Comparison of ENCODE assay signal across 33 mouse cellular contexts in the genomic region with DNA sequence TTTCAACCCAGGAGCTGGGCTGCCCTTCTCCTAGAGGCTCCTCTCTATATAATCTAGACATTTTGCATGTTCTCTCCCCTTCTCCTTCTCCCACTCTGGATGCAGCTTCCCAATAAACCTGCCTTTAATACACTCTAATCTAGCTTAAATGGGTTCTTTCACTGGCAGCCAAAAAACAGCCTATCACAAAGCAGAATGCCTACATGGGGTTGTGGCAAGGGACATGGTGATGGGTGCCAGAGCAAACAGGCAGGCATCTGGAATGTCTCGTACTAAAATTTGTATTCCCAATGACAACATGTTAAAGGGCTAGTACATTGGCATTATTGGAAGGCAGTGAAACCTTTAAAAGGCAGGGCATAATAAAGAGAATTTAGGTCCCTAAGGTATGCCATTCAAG.
"Had no signal": no experiment of that assay in that cellular context is flagged by ENCODE, and none has a peak within 500 bp of the region (broad histone marks: within the 10 kb centered on the region; RNA-seq: fewer than 3 reads in every experiment).

No protein-coding gene starts in this region.

- ATAC-seq: hindbrain, embryonic 16.5 days; hindbrain, postnatal 0 days; inflammation-experienced regulatory T-cells, adult 6 months; intestine, embryonic 15.5 days; intestine, embryonic 16.5 days; intestine, postnatal 0 days had no signal

- H3K4me1 ChIP-seq: heart, embryonic 10.5 days; hindbrain, embryonic 10.5 days; hindbrain, embryonic 12.5 days; hindbrain, embryonic 13.5 days; hindbrain, embryonic 15.5 days; intestine, embryonic 15.5 days; kidney, embryonic 15.5 days had no signal

- DNase-seq: heart, postnatal 36 days; heart, postnatal 4 days; kidney, adult 11 months; kidney, adult 18-20 months; kidney, adult 2 months; kidney, adult 8-10 months; kidney, adult 9 months; kidney, postnatal 10 days; kidney, postnatal 14 days; kidney, postnatal 25 days; kidney, postnatal 36 days; kidney, postnatal 4 days; layer of hippocampus, adult 9-11 months; layer of hippocampus, postnatal 36 days had no signal

- H3K4me2 ChIP-seq: heart, embryonic 11.5 days; heart, embryonic 13.5 days; heart, embryonic 15.5 days; hindbrain, embryonic 12.5 days; hindbrain, embryonic 13.5 days; hindbrain, embryonic 14.5 days; hindbrain, embryonic 15.5 days; intestine, embryonic 15.5 days; kidney, embryonic 15.5 days had no signal

- H3K27ac ChIP-seq: heart, embryonic 10.5 days; heart, embryonic 13.5 days; heart, embryonic 15.5 days; hindbrain, embryonic 10.5 days; hindbrain, embryonic 12.5 days; hindbrain, embryonic 13.5 days; hindbrain, embryonic 14.5 days; hindbrain, embryonic 15.5 days; hindbrain, postnatal 0 days; intestine, embryonic 15.5 days; kidney, embryonic 15.5 days; kidney, postnatal 0 days; layer of hippocampus, adult 2 months; left cerebral cortex, adult 2 months had no signal

- H3K27me3 ChIP-seq: heart, embryonic 13.5 days; heart, embryonic 15.5 days; hindbrain, embryonic 12.5 days; hindbrain, embryonic 13.5 days; hindbrain, embryonic 15.5 days; intestine, embryonic 15.5 days; kidney, embryonic 15.5 days had no signal

- H3K4me3 ChIP-seq: heart, embryonic 10.5 days; heart, embryonic 13.5 days; heart, embryonic 15.5 days; hindbrain, embryonic 10.5 days; hindbrain, embryonic 12.5 days; hindbrain, embryonic 13.5 days; hindbrain, embryonic 15.5 days; intestine, embryonic 15.5 days; kidney, embryonic 15.5 days; layer of hippocampus, adult 2 months; left cerebral cortex, adult 2 months had no signal

- H3K9ac ChIP-seq: heart, embryonic 13.5 days; heart, embryonic 15.5 days; hindbrain, embryonic 12.5 days; hindbrain, embryonic 13.5 days; hindbrain, embryonic 14.5 days; hindbrain, embryonic 15.5 days; intestine, embryonic 15.5 days; kidney, embryonic 15.5 days had no signal

- H3K9me3 ChIP-seq: heart, embryonic 10.5 days; heart, embryonic 13.5 days; heart, embryonic 15.5 days; hindbrain, embryonic 10.5 days; hindbrain, embryonic 12.5 days; hindbrain, embryonic 13.5 days; hindbrain, embryonic 15.5 days; intestine, embryonic 15.5 days; kidney, embryonic 15.5 days had no signal
